Mouse (Mus musculus): ENCODE measurements around the gene Dclk3. TPM values are rescaled to one million over a fixed set of nuclear protein-coding genes. Genes with fewer than 3 reads are reported as not detected.

Dclk3 gene
- total and polyA plus RNA-seq, 3 experiments: 0.23 to 0.39 (median 0.33) TPM

DNA sequence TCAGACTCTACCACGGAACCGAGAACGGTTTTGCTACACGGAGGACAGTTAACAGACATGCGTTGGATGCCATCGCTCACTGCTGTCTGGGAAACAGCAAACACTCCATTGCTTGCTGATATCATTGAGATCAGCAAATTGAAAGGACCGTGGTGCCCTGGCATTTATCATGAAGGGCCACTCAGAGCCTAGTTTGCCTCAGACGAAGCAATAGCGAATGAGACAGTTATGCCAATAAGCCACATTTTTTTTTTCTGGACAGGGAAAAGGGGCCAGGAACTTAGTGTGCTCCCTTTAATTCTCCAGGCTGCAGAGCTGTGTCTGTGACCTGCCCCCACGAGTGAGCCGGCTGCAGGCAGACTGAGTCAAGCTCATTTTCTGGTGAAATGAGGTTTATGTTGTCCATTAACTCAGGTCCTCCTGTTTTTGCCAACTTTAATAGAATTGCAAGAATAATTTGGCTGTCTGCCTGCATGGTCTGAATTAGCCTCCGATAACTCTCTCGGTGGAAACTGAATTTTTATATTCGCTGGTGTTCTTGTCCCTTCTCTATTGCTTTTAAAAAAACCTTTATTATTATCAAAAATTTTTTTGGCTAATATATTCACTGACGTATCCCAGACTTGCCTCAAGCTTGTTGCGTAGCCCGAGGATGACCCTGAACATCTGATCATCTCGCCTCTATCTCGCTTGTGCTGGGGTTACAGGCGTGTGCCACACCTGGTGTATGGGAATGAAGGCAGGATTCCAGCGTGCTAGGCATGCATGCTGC lies 35.0 kb downstream of the Dclk3 start:
- WGBS: 73% methylated on average over 21 of the region's 21 CpGs
- Histone ChIP-seq H3K79me2 (replicated peaks; ENCODE audit: control insufficient read depth, insufficient read depth, low read length) (no peaks in the 10 kb centered on the region), H3K4me1 (ENCODE audit: control insufficient read depth, insufficient read depth, low read length) (no peaks in the 10 kb centered on the region; the same call in 1 of the 2 replicates), H3K4me3 (no peak overlapping the region), H3K9ac (ENCODE audit: low read depth, low read length) (no peak overlapping the region), H3K36me3 (ENCODE audit: control insufficient read depth, insufficient read depth, low read length) (no peaks in the 10 kb centered on the region), H3K27ac (no peak overlapping the region), H3K27me3 (ENCODE audit: control insufficient read depth, insufficient read depth, low read length) (no peaks in the 10 kb centered on the region)
- intact Hi-C loops (cut with DNase I): loop anchor here (5.0 kb wide), 1 partner anchor 42 kb away; no protein-coding TSS in a partner anchor
- no peak for DNase-seq
- no peak for TF ChIP-seq CTCF (IDR thresholded peaks at IDR 0.05)
- no peak for TF ChIP-seq EP300 (IDR thresholded peaks at IDR 0.05; ENCODE audit: insufficient read depth, low read depth, low read length)
- TF ChIP-seq POLR2A (IDR thresholded peaks at IDR 0.05; ENCODE audit: insufficient read depth, low read depth, low read length): no peak

- no peaks in the 10 kb centered on the region for H3K27me3 ChIP-seq (ENCODE audit: control insufficient read depth, insufficient read depth, low read length)
- intact Hi-C loops (cut with DNase I): loop anchor here (5.0 kb wide), 1 partner anchor 42 kb away; no protein-coding TSS in a partner anchor
- H3K4me3 ChIP-seq: no peak overlapping the region
- H3K36me3 ChIP-seq (ENCODE audit: control insufficient read depth, insufficient read depth, low read length): no peaks in the 10 kb centered on the region
- no peaks in the 10 kb centered on the region; the same call in 1 of the 2 replicates for H3K4me1 ChIP-seq (ENCODE audit: control insufficient read depth, insufficient read depth, low read length)
- no peak overlapping the region for H3K9ac ChIP-seq (ENCODE audit: low read depth, low read length)
- TF ChIP-seq EP300 (IDR thresholded peaks at IDR 0.05; ENCODE audit: insufficient read depth, low read depth, low read length): no peak
- TF ChIP-seq POLR2A (IDR thresholded peaks at IDR 0.05; ENCODE audit: insufficient read depth, low read depth, low read length): no peak
- no peak for TF ChIP-seq CTCF (IDR thresholded peaks at IDR 0.05)
- no peak overlapping the region for H3K27ac ChIP-seq
- 66% methylated on average over 3 of the region's 3 CpGs for WGBS
- DNase-seq: no peak
- H3K79me2 ChIP-seq (replicated peaks; ENCODE audit: control insufficient read depth, insufficient read depth, low read length): no peaks in the 10 kb centered on the region
Measured at GRCm38 (mm10) chr9:111474458-111474745, 35.5 kb downstream of the Dclk3 start.

DNA sequence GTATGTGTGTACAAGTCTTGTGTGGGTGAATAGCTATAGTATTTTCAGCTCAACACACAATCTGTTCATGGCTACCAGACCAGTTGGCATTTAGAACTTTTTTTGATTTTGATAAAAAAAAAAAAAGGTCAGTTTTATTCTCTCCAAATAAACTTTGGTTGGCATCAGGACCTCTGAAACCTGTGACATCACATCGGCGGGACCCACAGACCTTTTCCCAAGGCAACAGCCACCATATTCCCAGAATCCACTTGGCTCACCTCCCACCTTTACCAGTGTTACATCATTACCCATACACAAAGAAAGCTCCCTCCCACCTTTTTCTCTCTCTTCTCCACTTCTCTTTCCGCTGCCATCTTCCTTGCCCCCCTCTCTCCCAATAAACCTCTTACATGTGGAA lies 36.4 kb downstream of the Dclk3 start:
- H3K27me3 ChIP-seq (ENCODE audit: control insufficient read depth, insufficient read depth, low read length): no peaks in the 10 kb centered on the region
- no peaks in the 10 kb centered on the region; the same call in 1 of the 2 replicates for H3K4me1 ChIP-seq (ENCODE audit: control insufficient read depth, insufficient read depth, low read length)
- no peaks in the 10 kb centered on the region for H3K79me2 ChIP-seq (replicated peaks; ENCODE audit: control insufficient read depth, insufficient read depth, low read length)
- intact Hi-C loops (cut with DNase I): no loop called here
- H3K36me3 ChIP-seq (ENCODE audit: control insufficient read depth, insufficient read depth, low read length): no peaks in the 10 kb centered on the region
- TF ChIP-seq CTCF (IDR thresholded peaks at IDR 0.05): no peak
- TF ChIP-seq POLR2A (IDR thresholded peaks at IDR 0.05; ENCODE audit: insufficient read depth, low read depth, low read length): no peak
- no peak for TF ChIP-seq EP300 (IDR thresholded peaks at IDR 0.05; ENCODE audit: insufficient read depth, low read depth, low read length)
- H3K9ac ChIP-seq (ENCODE audit: low read depth, low read length): no peak overlapping the region
- no peak overlapping the region for H3K27ac ChIP-seq
- DNase-seq: no peak
- no peak overlapping the region for H3K4me3 ChIP-seq
- WGBS: 89% methylated on average over 3 of the region's 3 CpGs

GRCm38 (mm10) chr9:111475973-111476372 lies 37.1 kb downstream of the Dclk3 start:
- no peak for DNase-seq
- no peaks in the 10 kb centered on the region for H3K79me2 ChIP-seq (replicated peaks; ENCODE audit: control insufficient read depth, insufficient read depth, low read length)
- WGBS: 79% methylated on average over 4 of the region's 4 CpGs
- H3K36me3 ChIP-seq (ENCODE audit: control insufficient read depth, insufficient read depth, low read length): no peaks in the 10 kb centered on the region
- no peak overlapping the region for H3K27ac ChIP-seq
- no peak overlapping the region for H3K4me3 ChIP-seq
- intact Hi-C loops (cut with DNase I): no loop called here
- TF ChIP-seq EP300 (IDR thresholded peaks at IDR 0.05; ENCODE audit: insufficient read depth, low read depth, low read length) (no peak), POLR2A (IDR thresholded peaks at IDR 0.05; ENCODE audit: insufficient read depth, low read depth, low read length) (no peak), CTCF (IDR thresholded peaks at IDR 0.05) (no peak)
- no peaks in the 10 kb centered on the region for H3K27me3 ChIP-seq (ENCODE audit: control insufficient read depth, insufficient read depth, low read length)
- H3K4me1 ChIP-seq (ENCODE audit: control insufficient read depth, insufficient read depth, low read length): no peaks in the 10 kb centered on the region; the same call in 1 of the 2 replicates
- no peak overlapping the region for H3K9ac ChIP-seq (ENCODE audit: low read depth, low read length)

DNA sequence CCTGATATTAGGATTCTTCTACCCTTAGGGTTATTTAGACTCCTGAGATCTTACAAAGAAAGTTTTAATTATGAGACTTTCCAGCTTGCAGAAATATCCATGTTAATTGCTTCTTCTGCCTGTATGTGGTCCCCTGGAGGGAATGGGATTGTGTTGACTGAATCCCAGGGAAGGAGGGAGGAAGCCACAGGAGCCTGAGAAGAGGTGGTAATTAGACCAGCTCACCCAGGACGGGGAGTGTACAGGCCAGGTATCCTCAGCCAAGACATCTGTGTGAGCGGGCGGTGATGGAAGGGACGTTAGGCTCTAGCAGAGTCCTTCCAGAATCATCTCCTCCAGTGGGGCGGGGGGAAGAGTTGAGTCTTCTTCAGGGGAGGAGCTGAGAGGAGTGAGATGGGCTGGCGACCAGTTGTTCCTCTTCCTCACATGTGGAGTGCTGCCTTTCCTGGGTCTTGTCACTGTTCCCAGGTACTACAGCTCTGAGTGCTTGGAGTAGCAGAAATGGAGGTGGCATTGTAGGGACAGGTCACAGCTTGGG lies 37.7 kb downstream of the Dclk3 start:
- intact Hi-C loops (cut with DNase I): no loop called here
- H3K27ac ChIP-seq: no peak overlapping the region
- H3K79me2 ChIP-seq (replicated peaks; ENCODE audit: control insufficient read depth, insufficient read depth, low read length): no peaks in the 10 kb centered on the region
- DNase-seq: no peak
- no peak overlapping the region for H3K4me3 ChIP-seq
- no peaks in the 10 kb centered on the region; the same call in 1 of the 2 replicates for H3K4me1 ChIP-seq (ENCODE audit: control insufficient read depth, insufficient read depth, low read length)
- TF ChIP-seq EP300 (IDR thresholded peaks at IDR 0.05; ENCODE audit: insufficient read depth, low read depth, low read length) (no peak), POLR2A (IDR thresholded peaks at IDR 0.05; ENCODE audit: insufficient read depth, low read depth, low read length) (no peak), CTCF (IDR thresholded peaks at IDR 0.05) (no peak)
- H3K9ac ChIP-seq (ENCODE audit: low read depth, low read length): no peak overlapping the region
- WGBS: 79% methylated on average over 6 of the region's 6 CpGs
- no peaks in the 10 kb centered on the region for H3K36me3 ChIP-seq (ENCODE audit: control insufficient read depth, insufficient read depth, low read length)
- H3K27me3 ChIP-seq (ENCODE audit: control insufficient read depth, insufficient read depth, low read length): no peaks in the 10 kb centered on the region

- intact Hi-C loops (cut with DNase I): loop anchor here (1.0 kb wide), 1 partner anchor 123 kb away; no protein-coding TSS in a partner anchor
- H3K36me3 ChIP-seq (ENCODE audit: control insufficient read depth, insufficient read depth, low read length): no peaks in the 10 kb centered on the region
- WGBS: 50% methylated on average over 7 of the region's 7 CpGs
- H3K79me2 ChIP-seq (replicated peaks; ENCODE audit: control insufficient read depth, insufficient read depth, low read length): no peaks in the 10 kb centered on the region
- no peaks in the 10 kb centered on the region for H3K4me1 ChIP-seq (ENCODE audit: control insufficient read depth, insufficient read depth, low read length)
- no peak overlapping the region for H3K9ac ChIP-seq (ENCODE audit: low read depth, low read length)
- no peak overlapping the region for H3K4me3 ChIP-seq
- DNase-seq: no peak
- TF ChIP-seq POLR2A (IDR thresholded peaks at IDR 0.05; ENCODE audit: insufficient read depth, low read depth, low read length) (no peak), EP300 (IDR thresholded peaks at IDR 0.05; ENCODE audit: insufficient read depth, low read depth, low read length) (no peak), CTCF (IDR thresholded peaks at IDR 0.05) (peak; percentile 69)
- no peaks in the 10 kb centered on the region for H3K27me3 ChIP-seq (ENCODE audit: control insufficient read depth, insufficient read depth, low read length)
- H3K27ac ChIP-seq: no peak overlapping the region
Measured at GRCm38 (mm10) chr9:111478853-111479490, 40.1 kb downstream of the Dclk3 start.
